Mouse (Mus musculus) lung, postnatal 0 days (tissue): Measurements from ENCODE around the gene Tppp3.

ENCODE experiments used
- CTCF ChIP-seq: IDR thresholded peaks from 2 replicates; pipeline ENCODE4 v1.5.1; 2016; ENCODE audit warnings: antibody characterized with exemption, mild to moderate bottlenecking
- EP300 ChIP-seq: IDR thresholded peaks from 2 replicates; pipeline ENCODE4 v1.6.1; 2016; ENCODE audit warnings: antibody characterized with exemption, mild to moderate bottlenecking, control low read depth

GRCm38 (mm10) chr8:105433511-105433910 is 37.8 kb downstream of the Tppp3 start:
- TF ChIP-seq CTCF (no peak), EP300 (0 out of 2 replicates have a peak, but pooled peaks have one; percentile 20)
